Mouse (Mus musculus): Measurements from ENCODE around the gene Pfn5.
"Not testable (repeated sequence)": the region's sequence is repeated elsewhere in the genome, so short reads cannot be mapped to it uniquely, and the experiment has no call there.

Pfn5 gene

GRCm38 (mm10) chrX:95557887-95558286 lies at the start of gene Pfn5, which contains the start of gene Asb12:
TSS of gene Pfn5 (plus strand) at chrX:95558104.
TSS of gene Asb12 (minus strand) at chrX:95557987.
- no peak for DNase-seq (ENCODE audit: low read depth, low spot score)

- no peak for DNase-seq (ENCODE audit: low read depth, low spot score)
Measured at GRCm38 (mm10) chrX:95523883-95524282, 34.0 kb upstream of the Pfn5 start.

GRCm38 (mm10) chrX:95525166-95525565 lies 32.7 kb upstream of the Pfn5 start:
- DNase-seq (ENCODE audit: low read depth, low spot score), result no peak

- DNase-seq (ENCODE audit: low read depth, low spot score), result not testable (repeated sequence)
Measured at GRCm38 (mm10) chrX:95535493-95535892, 22.4 kb upstream of the Pfn5 start.

- DNase-seq (ENCODE audit: low read depth, low spot score), result no peak
Measured at GRCm38 (mm10) chrX:95554321-95554720, 3.6 kb upstream of the Pfn5 start.

GRCm38 (mm10) chrX:95600609-95601008 lies 42.7 kb downstream of the Pfn5 start:
- DNase-seq (ENCODE audit: low read depth, low spot score), result no peak

Measured in R1 (cell line).